Mouse (Mus musculus) brain, adult 2 months (tissue): ENCODE results near the gene Snx18.

ENCODE experiments used
- DNase-seq: peaks from one replicate; pipeline ENCODE4 v3.0.0; 2011; ENCODE audit warnings: low read depth, low spot score

Snx18 gene

DNA sequence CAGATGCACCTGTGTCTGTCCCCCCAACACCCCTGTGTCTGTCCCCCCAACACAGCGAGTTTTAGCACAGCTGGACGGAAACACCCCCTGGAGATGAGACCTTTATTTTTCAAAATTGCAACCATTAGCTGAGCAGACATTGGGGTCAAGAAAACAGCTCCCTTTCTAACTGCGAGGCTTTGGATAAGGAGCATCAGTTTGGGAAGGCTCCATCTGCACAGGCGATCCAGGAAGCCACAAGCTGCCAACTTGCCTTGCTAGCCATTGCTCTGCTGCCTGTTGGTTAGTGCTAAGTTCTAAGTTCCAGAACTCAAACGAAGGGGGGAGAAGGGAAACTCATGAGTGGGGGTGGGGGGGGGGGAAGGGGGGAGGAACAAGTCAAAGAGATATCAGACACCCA, 51.4 kb downstream of the Snx18 start:
- peak; percentile 23 for DNase-seq

DNA sequence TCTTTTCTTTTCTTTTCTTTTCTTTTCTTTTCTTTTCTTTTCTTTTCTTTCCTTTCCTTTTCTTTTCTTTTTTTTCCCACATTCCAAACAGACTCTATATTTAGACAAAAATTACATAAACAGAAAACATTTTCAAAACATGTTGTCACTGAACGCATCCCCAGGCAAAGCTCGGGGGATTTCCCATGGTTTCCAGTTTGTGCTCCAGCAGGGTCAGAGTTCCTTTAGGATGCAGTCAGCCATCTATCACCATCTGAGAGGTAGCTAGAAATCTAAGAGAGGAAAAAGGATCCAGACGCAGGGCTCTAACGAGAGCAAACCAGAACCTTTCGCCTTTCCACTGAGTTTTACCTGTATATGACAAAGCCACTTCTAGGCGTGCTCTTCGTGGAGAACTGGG, 52.0 kb downstream of the Snx18 start:
- no peak for DNase-seq

DNA sequence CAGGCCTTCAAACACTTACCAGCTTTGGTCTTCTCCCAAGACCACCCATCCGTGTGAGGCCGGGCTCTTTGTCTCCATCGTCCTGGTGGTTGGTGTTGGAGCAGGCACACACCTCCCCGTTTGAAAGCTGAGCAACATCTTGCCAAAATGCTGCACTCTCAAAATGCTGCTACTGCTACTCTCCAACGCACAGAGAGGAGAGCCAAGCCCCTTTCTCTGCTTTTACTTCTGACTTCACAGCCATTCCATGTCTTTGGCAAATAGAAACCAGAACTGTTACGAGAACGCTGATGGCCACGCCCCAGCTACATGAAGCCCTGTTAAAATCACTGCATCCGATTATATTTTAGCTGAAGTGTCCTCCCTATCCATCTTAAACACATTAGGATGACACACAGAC, 58.7 kb downstream of the Snx18 start:
- no peak for DNase-seq

DNA sequence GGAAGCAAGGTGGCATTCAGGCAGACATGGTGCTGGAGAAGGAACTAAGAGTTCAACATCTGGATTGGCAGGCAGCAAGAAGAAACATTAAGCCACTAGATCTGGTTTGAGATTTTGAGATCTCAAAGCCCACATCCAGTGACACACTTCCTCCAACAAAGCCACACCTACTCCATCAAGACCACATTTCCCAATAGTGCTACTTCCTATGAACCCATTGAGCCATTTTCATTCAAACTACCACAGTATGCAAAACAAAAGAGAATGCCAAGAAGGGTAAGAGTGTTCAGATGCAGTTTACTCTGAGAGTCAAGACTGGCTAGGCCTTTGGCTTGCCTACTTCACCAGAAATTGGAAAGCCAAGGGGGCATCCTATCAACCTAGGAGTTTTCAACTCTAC, 61.8 kb downstream of the Snx18 start:
- no peak for DNase-seq

DNA sequence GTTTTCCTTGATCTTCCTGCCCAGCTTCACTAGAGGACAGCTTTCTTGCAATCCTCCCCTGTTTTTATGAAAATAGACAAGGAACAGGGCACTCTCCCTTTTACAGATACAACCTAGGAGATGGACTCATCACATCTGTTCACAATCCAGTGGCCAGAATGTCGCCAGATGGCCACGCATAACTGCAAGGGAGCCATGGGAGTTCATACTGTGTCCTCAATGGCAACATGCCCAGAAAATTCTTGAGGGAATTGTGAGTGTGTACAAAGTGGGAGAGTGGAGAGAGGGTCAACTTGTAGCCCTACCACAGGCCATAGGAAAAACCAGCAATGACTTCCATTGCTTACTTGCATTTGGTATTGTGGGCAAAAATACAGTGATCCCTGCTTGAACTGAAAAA, 63.1 kb downstream of the Snx18 start:
- DNase-seq: peak; percentile 13

DNA sequence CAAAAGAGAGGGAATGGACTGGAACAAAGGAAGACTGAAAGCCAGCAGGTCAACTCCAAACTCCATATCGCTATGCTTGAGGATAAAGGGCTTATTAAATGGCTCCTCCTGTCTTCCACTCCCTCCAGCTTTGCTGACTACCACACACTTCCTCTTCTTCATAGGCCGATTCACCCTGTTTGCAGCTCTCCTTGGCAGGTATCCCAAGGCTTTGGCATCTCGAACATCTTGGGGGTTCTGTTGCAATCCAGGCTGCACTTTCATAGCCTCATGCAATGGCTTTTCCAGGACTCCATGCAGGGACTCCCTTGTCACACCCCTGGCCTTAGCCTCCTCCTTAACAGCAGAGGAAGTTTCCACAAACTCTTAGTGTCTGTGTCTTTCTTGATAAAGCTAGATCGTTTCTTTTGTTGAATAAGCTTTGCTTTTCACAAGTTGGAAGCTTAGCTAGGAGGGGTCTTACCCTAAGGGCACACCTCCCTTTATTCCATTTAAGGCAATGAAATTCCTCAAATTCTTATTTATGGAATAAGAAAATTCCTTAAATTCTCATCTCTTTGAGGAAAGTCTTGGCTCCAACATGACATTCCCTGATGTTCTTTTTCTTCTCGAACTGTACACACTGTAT, 64.6 kb downstream of the Snx18 start:
- DNase-seq: peak; percentile 8

DNA sequence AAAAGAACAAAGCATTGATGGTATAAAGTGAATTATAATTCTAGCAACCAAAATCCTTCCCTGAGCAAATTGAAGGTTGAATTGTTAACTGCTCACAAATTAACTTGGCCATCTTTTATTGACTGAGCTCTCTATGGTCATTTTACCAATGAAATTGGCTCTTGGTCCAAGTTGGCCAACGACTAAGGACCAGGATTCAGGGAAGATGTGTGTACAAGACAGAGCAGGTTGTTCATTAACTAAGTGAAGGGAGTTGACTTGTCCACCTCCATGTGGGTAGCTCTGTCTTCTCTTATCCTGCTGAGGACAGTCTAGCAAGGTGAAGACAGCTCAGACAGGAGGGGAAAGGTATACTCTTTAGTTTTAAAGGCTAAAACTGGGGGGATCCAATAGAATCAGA, 66.0 kb downstream of the Snx18 start:
- no peak for DNase-seq

DNA sequence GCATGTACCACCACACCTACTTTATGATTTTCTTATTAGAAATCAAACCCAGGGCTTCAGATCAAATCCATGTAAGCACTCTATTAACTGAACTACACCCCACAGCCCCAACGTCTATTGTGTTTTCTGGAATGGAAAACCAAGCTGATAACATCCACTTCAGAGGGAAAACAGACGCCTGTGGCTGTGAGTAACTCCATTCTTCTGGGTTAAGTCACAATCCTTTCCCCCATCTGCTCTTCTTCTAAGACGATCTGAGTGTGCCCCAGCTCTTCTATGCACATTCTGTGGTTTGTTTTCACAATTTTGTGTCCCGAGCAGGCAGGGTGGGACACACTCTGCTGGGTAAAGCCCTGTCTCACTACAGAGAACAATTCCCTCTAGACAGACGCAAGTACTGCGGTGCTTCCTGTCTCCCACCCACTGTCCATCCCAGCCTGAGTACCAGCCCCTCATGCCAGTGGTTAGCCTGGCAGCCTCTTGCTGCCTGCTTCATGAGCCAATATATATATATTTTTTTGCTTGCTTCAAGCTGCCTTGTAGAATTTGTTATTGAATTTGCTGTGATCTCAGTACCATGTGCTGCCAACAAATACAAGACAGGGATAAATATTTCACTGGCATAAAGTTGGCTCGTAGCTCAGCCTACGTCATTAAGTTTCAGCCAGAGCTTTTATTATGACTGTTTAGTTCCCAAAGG, 67.3 kb downstream of the Snx18 start:
- DNase-seq: peak; percentile 11

DNA sequence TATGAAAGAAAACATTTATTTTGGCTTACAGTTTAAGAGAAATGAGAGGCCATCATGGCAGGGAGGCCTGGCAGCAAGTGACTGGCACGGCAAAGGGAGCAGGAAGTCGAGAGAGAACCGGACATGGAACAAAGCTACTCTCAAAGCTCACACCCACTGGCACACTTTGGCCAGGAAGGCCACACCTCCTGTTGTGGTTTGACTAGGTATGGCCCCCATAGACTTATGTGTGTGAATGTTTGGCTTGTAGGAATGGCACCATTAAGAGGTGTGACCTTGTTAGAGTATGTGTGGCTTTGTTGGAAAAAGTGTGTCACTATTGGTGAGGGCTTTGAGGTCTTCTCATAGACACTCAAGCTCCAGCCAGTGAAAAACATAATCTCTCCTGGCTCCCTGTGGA, 69.3 kb downstream of the Snx18 start:
- no peak for DNase-seq

DNA sequence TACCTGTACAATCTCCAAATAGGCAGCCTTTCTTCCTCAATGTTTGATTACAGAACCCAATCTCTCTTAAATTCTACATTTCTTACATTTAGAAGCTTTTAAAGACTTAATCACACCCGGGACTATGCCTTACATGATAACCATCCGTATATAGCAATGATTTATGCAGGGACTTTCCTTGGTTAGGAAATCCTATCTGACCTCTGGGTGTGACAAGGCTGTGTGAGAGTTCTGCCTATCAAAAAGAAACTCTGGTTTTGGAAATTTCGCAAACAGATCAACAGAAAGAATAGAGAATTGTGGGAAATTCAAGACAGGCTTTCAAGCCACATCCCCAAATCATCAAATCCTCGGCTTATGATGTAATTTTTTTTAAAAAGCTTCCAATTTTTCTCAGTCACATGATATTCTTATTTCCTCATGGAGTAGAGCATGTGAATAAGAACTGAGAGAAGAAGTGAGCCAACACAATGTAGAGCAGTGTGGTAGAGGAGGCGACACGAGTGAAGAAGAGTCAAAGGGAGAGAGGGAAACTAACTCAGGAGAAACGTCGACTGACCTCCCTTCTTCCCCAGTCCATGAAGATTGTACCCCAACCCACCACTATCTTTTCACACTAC, 70.4 kb downstream of the Snx18 start:
- no peak for DNase-seq

DNA sequence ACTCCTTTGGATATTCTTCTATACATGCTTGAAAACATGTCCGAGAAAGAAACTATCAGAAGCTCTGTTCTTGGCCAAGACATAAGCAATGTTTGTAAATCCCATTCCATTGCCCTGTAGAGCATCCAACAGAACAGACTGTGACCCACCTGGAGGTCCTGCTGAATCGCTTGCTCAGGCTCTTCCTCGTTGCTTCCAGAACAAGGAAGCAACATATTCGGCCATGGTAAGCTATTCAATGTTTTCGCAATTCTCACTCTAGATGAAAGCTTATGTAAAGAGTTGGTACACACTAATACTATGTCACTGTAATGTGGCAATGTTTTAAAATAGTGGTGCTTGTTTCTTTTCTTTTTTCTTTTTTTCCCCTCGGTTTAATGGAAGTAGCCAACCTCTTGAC, 76.0 kb downstream of the Snx18 start:
- DNase-seq: peak; percentile 83
